Mouse (Mus musculus): ENCODE measurements at regions not wholly inside any gene's neighbourhood (a gene's known extent, or its start where the extent isn't known, plus 50 kb on each side); places are given as distances from the start of the nearest gene placed in this dataset.

DNA sequence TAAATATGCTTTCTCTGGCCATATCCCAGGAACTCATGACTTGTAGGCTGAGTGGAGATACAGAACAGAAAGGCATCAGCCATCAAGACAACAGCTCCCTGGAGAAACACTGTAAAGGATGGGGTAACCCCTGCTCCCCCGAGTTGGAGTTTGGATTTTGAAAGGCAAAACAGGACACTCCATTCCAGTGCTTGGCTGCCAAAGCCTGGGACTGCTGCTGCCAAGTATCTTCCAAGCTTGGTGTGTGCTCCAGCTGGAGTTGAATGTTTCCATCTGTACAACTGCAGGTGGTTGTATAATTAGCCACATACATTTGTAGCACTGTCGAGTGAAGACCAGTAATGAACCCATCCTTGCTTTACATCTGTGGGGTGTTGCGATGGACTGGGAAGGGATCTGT, 62.1 kb downstream of the 4933412E24Rik start:
- ATAC-seq = no peak

GRCm38 (mm10) chr15:59953857-59954256, 62.6 kb downstream of the 4933412E24Rik start:
- ATAC-seq = no peak

- peak; percentile 81 for ATAC-seq
These were observed 65.7 kb downstream of the 4933412E24Rik start for GRCm38 (mm10) chr15:59950617-59951216.

DNA sequence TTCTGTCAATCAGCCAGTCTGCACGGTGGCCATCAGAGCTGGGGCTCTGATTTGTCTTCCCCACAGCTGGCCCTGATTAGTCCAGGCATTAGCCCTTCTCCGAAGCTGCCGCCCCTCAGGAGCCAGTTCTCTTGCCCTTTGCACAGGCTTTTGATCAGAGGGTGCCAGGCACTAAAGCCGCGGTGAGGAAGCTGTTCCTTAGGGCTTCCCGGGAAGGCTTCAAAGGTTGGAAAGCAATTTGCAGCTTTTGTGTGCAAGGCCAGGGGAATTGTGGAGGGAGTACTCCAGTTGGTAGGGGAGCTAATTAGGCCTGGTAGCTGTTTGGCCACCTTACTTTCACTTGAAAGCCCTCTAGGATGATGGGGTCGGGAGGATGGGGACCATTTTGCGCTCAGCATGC, 71.2 kb downstream of the 4933412E24Rik start:
- ATAC-seq = no peak

DNA sequence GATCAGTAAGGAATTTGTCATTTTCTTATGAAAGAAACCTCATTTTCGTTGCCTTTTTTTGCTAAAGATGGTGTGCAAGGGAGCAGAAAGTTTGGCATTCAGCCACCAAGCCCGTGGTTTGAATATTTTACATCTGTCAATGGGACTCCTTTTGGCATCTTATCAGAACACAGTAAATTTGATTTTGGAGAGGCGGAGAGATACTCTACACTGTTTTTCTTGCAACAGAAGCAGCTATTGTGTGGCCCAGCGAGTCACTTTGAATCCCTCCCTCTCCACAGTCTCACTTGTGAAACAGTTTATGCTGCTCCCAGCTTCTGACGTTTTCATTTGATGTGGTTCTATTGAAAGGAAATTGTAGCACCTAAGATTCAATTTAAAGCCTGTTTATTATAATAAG, 79.9 kb downstream of the 4933412E24Rik start:
- no peak for ATAC-seq

DNA sequence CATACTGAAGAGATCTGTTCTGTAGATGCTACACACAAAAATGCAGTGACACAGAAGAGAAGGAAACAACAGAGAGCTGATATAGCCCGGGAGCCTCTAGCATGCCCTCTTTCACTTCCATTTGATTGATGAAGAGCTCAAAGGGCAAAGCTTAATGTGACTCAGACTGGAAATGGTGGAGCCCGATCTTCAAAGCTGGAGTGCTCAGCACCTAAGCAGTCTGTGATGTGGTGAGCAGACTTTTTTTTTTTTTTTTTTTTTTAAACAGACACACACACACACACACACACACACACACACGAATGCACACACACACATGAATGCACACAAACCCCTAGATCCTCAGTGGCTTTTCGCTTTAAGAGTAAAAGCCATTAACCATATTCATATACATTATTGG, 102.6 kb downstream of the 4933412E24Rik start:
- peak; percentile 95 for ATAC-seq

DNA sequence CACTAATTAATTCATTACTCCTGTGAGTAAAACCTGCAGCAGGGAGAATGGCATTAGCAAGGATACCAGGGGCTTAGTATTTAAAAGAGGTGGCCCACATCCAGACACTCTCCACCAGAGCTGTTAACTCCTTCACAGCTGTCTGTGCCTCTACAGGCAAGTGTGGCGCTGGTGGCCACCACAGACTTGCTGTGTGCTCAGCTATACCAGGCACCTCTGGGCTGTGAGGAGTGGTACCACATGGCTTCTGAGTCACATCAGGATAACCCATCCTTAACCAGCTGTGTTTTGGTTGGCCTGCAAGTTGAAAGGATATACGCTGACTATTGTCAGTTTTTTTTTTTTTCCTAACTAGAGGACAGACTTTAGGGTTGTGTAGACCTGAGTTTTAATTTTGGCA, 108.1 kb downstream of the 4933412E24Rik start:
- no peak for ATAC-seq

DNA sequence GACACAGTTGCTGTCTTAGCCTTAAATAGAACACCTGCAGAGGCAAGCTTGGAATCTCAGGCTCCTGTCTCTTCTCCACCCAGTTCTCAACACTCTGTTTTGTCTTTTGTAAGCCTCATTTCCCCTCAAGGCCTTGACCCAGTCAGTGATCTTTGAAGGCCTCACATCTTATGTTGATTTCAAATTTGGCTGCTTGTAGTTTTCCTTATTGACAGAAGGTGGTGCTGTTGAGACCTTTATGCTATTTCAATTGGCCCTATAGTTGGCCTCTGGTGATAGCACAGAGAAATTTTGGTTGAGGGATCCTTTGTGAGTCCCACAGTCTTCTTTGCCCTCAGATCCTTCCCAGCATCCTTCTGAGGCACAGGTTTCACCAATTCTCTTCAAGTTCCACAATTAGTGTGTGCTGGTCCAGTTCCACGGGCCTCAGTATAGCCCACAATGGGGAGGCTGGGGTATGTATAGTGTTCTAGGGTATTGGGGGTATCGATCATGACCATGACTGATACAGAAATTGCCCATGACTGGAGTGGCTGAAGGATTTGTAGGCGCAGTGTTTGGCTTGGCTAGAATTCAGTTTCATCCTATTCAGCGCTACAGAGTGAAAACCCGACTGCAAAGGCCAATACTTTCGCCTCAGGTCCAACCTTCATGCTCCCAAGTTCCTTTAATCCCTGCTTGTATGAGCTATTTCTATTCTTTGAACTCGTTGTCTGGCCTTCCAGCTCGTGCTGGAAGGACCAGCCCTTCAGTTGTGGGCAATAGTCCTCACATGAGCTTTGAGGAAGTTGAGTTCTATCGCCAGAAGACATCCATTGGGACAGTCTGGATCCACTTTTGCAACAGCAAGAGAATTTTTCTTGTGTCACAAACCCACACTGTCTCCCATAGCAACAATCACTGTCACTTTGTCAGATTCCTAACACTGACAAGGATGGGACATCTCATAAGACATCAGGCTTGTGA, 110.3 kb downstream of the 4933412E24Rik start:
- peak; percentile 46 for ATAC-seq

GRCm38 (mm10) chr15:59904741-59905140, 111.7 kb downstream of the 4933412E24Rik start:
- no peak for ATAC-seq

GRCm38 (mm10) chr15:59888996-59889395, 127.4 kb downstream of the 4933412E24Rik start:
- ATAC-seq = no peak

DNA sequence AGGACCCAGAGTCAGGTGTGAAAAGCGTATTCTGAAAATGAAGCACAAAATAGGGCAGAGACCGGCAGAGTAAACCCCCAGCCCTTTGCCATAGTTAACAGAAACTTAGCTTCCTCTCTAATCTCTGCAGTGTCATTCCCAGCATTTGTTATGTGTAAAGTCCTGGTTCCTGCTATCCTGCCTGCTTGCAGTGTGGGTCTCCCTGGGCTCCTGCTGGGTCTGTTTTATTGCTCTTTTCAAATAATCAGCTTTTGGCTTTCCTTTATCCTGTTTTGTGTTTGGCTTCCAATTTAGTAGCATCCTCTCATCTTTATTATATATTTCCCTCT, 128.3 kb downstream of the 4933412E24Rik start:
- no peak for ATAC-seq

DNA sequence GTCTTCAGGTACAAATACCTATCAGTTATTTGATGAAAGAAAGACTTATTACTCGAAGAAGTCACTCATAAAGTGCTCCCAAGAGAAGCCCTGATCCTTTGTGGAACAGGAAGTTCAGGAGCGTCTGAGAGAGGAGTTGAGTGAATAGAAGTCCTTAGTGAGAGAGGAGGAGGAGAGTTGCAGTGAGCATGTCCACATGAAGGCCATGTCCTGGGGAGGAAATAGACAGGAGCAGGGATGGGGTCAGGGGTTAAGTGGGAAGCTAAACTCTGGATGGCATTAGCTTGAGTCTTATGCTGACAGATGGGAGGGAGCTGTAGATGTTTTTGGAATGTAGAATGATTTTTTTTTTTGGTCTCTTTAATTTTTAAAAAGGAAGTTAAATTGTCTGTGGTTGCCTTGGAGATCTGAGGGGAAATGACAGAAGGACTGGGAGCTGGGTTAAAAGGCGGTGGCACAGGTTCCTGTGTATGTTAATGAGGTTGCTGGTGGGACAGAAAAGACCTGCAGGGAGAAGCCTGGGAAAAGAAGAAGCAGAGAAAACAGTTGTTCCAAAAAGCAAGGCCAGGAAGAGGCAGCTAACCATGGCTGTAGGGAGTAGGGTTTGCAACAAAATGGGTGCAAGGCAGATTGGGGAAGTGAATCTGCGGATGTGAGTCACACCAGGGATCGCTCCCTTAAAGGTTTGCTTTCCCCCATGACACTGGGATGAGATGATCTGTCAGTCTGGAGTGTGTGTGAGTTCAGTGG, 128.9 kb downstream of the 4933412E24Rik start:
- ATAC-seq = no peak

- no peak for ATAC-seq
These were observed 130.4 kb downstream of the 4933412E24Rik start for GRCm38 (mm10) chr15:59886036-59886435.

DNA sequence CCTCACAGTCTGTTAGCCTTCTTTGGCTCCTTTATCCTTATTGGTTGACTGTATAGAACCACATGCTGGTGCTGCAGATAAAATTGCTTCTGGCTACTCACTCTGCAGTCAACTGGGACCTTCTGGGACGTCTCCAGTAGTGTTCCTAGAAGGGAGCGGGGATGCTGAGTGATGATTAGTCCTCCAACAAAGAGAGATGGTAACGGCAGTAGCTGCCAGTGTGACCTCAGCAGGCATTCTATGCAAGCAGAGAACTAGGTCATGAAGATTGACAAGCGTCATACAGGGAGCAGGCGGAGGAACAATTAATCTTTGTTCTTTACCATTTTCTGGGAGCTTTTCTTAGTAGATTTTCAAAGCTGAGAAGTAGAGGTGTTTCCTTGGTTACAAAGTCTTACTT, 134.0 kb downstream of the 4933412E24Rik start:
- ATAC-seq = no peak

- no peak for ATAC-seq
These were observed 136.0 kb downstream of the 4933412E24Rik start for GRCm38 (mm10) chr15:59880426-59880825.

- no peak for ATAC-seq
These were observed 137.1 kb downstream of the 4933412E24Rik start for GRCm38 (mm10) chr15:59879311-59879710.

DNA sequence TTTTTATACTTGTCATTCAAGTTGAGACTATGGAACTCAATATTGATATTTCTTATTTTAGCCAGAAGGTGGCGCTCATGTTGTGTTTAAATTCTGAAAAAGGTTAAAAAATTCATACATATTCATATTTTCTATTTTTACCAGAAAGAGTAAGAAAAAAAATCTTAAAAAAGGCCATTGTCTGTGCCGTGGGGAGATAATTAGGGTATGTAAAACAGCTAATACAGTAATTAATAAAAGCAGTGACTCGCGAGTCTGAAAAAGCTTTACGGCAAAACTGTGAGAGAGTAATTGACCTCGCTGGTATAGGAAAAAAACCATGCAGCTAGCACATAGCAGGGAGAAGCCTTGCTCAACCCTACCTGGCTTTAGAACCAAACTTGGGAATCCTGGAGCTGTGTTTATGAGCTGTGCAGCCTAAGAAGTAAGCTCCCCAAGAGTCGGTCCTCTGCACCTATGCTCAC, 140.1 kb downstream of the 4933412E24Rik start:
- ATAC-seq = no peak

DNA sequence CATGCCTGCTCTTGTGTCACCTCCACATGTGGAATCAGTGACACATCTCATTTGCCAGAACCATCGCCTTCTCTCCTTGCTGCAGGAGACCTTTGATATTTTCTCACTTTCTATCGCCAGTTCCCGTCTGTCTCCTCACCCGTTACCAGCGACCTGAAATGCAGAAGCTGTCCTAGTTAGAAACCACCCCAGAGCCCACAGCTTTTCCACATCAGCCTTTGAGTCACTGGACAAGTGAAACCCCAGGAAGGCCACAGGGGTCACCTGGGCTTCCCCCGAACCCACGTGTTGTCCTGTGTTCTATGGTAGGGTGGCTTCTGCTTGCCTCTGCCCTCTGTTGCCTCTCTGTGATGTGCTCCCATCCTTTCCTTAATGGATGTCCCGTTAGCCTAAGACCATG, 149.7 kb downstream of the 4933412E24Rik start:
- ATAC-seq = no peak

DNA sequence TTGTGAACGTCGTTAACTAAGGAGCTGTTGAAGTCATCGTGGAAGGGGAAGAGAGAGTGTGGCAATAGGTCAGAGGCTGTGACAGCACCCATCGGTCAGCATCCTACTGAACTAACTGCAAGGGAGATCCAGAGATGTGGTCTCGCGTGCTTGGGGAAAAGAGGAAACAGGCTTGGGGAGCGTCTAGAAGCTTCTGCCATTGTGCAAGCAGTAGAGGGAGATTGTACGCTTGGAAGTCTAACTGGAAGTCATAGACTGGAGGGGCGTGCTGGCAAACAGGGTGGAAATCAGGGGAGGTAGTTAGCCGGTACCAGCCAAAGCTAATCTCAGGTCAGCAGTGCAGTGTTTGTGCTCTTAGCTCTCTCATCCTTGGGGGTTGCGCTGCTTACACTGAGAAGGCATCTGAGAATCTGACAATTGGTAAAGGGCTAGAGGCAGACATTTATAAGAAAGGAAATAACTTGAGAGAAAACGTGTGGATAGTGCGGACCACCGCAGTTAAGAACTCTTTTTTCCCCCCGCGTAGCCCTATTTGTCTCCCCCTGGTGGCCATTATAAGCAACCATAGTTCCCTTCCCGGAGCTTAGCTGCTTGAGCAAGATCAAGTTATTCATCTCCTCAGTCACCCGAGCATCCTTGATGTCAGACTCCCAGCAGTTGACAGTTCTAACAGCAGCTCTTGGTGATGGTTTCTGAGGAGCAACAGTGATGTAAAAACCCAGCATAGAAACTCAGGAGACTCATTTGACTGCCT, 151.5 kb downstream of the 4933412E24Rik start:
- peak; percentile 50 for ATAC-seq

DNA sequence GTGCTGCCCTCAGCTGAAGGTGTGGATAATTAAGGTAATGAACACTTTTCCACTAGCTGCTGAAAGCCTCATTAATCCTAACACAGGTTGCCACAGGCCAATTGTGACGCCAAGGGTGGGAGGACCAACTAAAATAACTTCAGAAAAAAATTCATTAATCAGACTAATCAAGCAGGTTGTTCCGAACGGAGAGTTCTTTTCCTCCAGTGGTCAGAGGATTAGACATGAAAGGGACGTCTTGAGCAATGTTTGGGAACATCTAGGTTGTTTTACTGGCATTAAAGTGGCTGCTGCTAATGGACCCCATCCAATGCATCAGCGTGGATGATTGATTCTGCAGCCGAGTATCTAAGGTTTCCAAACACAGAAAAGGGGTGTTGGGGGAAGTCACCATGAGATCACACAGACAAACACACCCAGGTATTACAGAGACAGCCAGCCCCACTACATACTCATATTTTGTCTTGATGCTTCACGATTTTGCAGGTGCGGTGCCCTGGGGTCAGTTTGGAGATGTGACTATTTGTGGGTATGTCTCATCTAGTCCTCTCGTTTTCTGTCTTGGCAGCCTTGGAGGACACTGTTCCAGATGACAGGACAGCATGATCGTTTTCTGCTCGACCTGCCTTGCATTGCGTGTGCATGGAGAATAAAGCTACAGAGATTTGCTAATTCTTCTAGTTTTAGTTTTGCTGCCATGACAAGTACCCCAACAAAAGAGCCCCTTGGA, 164.0 kb downstream of the 4933412E24Rik start:
- ATAC-seq = no peak

GRCm38 (mm10) chr15:59845158-59845739, 171.2 kb downstream of the 4933412E24Rik start:
- ATAC-seq = no peak

All from inflammation-experienced regulatory T-cells, adult 6 months (primary cell).